In genomic region chr8:11356776-11357175, GRCm38 (mm10) we compare ENCODE assay signal across 19 mouse cellular contexts. TPM values are rescaled to one million over a fixed set of nuclear protein-coding genes. Genes with fewer than 3 reads are reported as not detected.
A peak's percentile ranks its signal among the peaks of the same experiment; 100 is the strongest.
DNase-seq lines count a peak whose midpoint lies in the region; ATAC-seq and TF ChIP-seq lines count a peak whose summit lies in the region.
"Had no signal": no experiment of that assay in that cellular context is flagged by ENCODE, and none has a peak within 500 bp of the region (broad histone marks: within the 10 kb centered on the region; RNA-seq: fewer than 3 reads in every experiment).

No protein-coding gene starts in this region.

- H3K4me2 ChIP-seq in heart, embryonic 13.5 days: no peak overlapping the region
- H3K4me2 ChIP-seq in lung, embryonic 16.5 days (ENCODE audit: low read depth, low read length): no peak overlapping the region
- H3K4me2 ChIP-seq in intestine, embryonic 15.5 days (replicated peaks): no peak overlapping the region
- H3K4me2 ChIP-seq in stomach, postnatal 0 days (replicated peaks; ENCODE audit: low read depth): no peak overlapping the region
- H3K4me2 ChIP-seq: liver, embryonic 12.5 days; midbrain, embryonic 13.5 days had no signal

- H3K4me3 ChIP-seq in heart, embryonic 13.5 days: no peak overlapping the region
- no peak overlapping the region for H3K4me3 ChIP-seq in lung, embryonic 16.5 days (ENCODE audit: low read length)
- H3K4me3 ChIP-seq in intestine, embryonic 15.5 days (replicated peaks): no peak overlapping the region
- H3K4me3 ChIP-seq in stomach, postnatal 0 days (ENCODE audit: low read depth, low read length): no peak overlapping the region
- H3K4me3 ChIP-seq: liver, embryonic 12.5 days; midbrain, embryonic 13.5 days had no signal

- peak overlapping the region; percentile 82 for H3K27ac ChIP-seq in heart, embryonic 13.5 days (replicated peaks)
- peak overlapping the region; percentile 49 for H3K27ac ChIP-seq in lung, embryonic 16.5 days (ENCODE audit: low read length)
- peak overlapping the region; percentile 76 for H3K27ac ChIP-seq in intestine, embryonic 15.5 days
- H3K27ac ChIP-seq in stomach, postnatal 0 days (replicated peaks): peak overlapping the region; percentile 85; the same call in 1 of the 2 replicates
- H3K27ac ChIP-seq: liver, embryonic 12.5 days; midbrain, embryonic 13.5 days had no signal

- TF ChIP-seq CTCF in stomach, postnatal 0 days (IDR thresholded peaks at IDR 0.05; ENCODE audit: low read depth): no peak

- no peak for ATAC-seq in heart, embryonic 13.5 days (ENCODE audit: extremely low read depth, insufficient number of reproducible peaks, low FRiP score, low TSS enrichment)
- ATAC-seq in lung, embryonic 16.5 days (ENCODE audit: low read depth): no peak
- ATAC-seq in intestine, embryonic 15.5 days: no peak
- no peak for ATAC-seq in stomach, postnatal 0 days (ENCODE audit: low FRiP score, low TSS enrichment)
- ATAC-seq in activated CD4-positive, CD25-positive, alpha-beta regulatory T cell, adult 4 months: no peak
- ATAC-seq: forebrain, embryonic 14.5 days; inflammation-experienced regulatory T-cells, adult 6 months; midbrain, embryonic 13.5 days had no signal

- peak overlapping the region; percentile 58 for H3K9ac ChIP-seq in heart, embryonic 13.5 days
- H3K9ac ChIP-seq in lung, embryonic 16.5 days (ENCODE audit: low read length): no peak overlapping the region
- no peak overlapping the region for H3K9ac ChIP-seq in intestine, embryonic 15.5 days
- no peak overlapping the region for H3K9ac ChIP-seq in stomach, postnatal 0 days (ENCODE audit: low read length)
- H3K9ac ChIP-seq: liver, embryonic 12.5 days; midbrain, embryonic 13.5 days had no signal

- H3K36me3 ChIP-seq in heart, embryonic 13.5 days: peaks cover 23% of the 10 kb centered on the region
- H3K36me3 ChIP-seq in lung, embryonic 16.5 days (ENCODE audit: control insufficient read depth, insufficient read depth, low read length): peaks cover 5% of the 10 kb centered on the region
- H3K36me3 ChIP-seq in intestine, embryonic 15.5 days: no peaks in the 10 kb centered on the region
- H3K36me3 ChIP-seq in stomach, postnatal 0 days (ENCODE audit: control insufficient read depth, insufficient read depth, low read length): no peaks in the 10 kb centered on the region
- H3K36me3 ChIP-seq: G1E; liver, embryonic 12.5 days; midbrain, embryonic 13.5 days had no signal

- no peak for TF ChIP-seq EP300 in stomach, postnatal 0 days (optimal IDR thresholded peaks at IDR 0.05)

- no peak for DNase-seq in heart, postnatal 14 days
- DNase-seq in lung, postnatal 14 days: no peak
- no peak for DNase-seq in stomach, postnatal 0 days (ENCODE audit: low spot score)
- DNase-seq in cerebellum, adult 9-10 months: no peak
- DNase-seq: adrenal gland, postnatal 14 days; cerebellum, adult 8-10 months; embryo, embryonic 11 days; kidney, postnatal 36 days; lung, postnatal 36 days; right cerebral cortex, adult 18-20 months had no signal

- H3K27me3 ChIP-seq in heart, embryonic 13.5 days (replicated peaks): no peaks in the 10 kb centered on the region
- H3K27me3 ChIP-seq in lung, embryonic 16.5 days (ENCODE audit: control insufficient read depth, insufficient read depth, low read depth, low read length): no peaks in the 10 kb centered on the region
- H3K27me3 ChIP-seq in intestine, embryonic 15.5 days (replicated peaks): no peaks in the 10 kb centered on the region
- no peaks in the 10 kb centered on the region for H3K27me3 ChIP-seq in stomach, postnatal 0 days (ENCODE audit: control insufficient read depth, insufficient read depth, low read length)
- H3K27me3 ChIP-seq: midbrain, embryonic 13.5 days had no signal

- intact Hi-C loops in heart, postnatal 14 days (cut with DNase I): no loop called here

- H3K9me3 ChIP-seq in heart, embryonic 13.5 days: no peaks in the 10 kb centered on the region
- H3K9me3 ChIP-seq in lung, embryonic 16.5 days (ENCODE audit: control insufficient read depth, low read length): no peaks in the 10 kb centered on the region
- no peaks in the 10 kb centered on the region for H3K9me3 ChIP-seq in intestine, embryonic 15.5 days
- H3K9me3 ChIP-seq in stomach, postnatal 0 days (ENCODE audit: control insufficient read depth, low read length): no peaks in the 10 kb centered on the region
- H3K9me3 ChIP-seq: G1E; liver, embryonic 12.5 days; midbrain, embryonic 13.5 days had no signal

- peaks cover 51% of the 10 kb centered on the region for H3K4me1 ChIP-seq in heart, embryonic 13.5 days
- peaks cover 38% of the 10 kb centered on the region for H3K4me1 ChIP-seq in lung, embryonic 16.5 days (replicated peaks; ENCODE audit: control insufficient read depth, insufficient read depth, low read length)
- peaks cover 17% of the 10 kb centered on the region for H3K4me1 ChIP-seq in intestine, embryonic 15.5 days (replicated peaks)
- H3K4me1 ChIP-seq in stomach, postnatal 0 days (replicated peaks; ENCODE audit: control insufficient read depth, insufficient read depth): peaks cover 3% of the 10 kb centered on the region; the same call in 1 of the 2 replicates

- 35% methylated on average over 8 of the region's 8 CpGs for WGBS in heart, embryonic 13.5 days
- 57% methylated on average over 8 of the region's 8 CpGs for WGBS in lung, embryonic 16.5 days
- WGBS in intestine, embryonic 15.5 days: 65% methylated on average over 8 of the region's 8 CpGs
- 54% methylated on average over 8 of the region's 8 CpGs for WGBS in stomach, postnatal 0 days

RNA-seq across cellular contexts. Expression of gene Col4a1, which starts 44.1 kb away (rescaled TPM):
- polyA plus RNA-seq in heart, embryonic 13.5 days (2015; fragmentation: Nextera tagmentation; extraction: Ambion mirVana): 164 TPM in 2 replicates
- total RNA-seq in heart, postnatal 14 days (2021): 1,000 to 10,000 TPM; 1,046 to 1,073 TPM
- polyA plus RNA-seq in lung, embryonic 16.5 days (2015; fragmentation: Nextera tagmentation; extraction: Ambion mirVana): 368 and 370 TPM in 2 replicates
- polyA plus RNA-seq in intestine, embryonic 15.5 days (2015; fragmentation: Nextera tagmentation; extraction: Ambion mirVana): 161 and 170 TPM in 2 replicates
- polyA plus RNA-seq in stomach, postnatal 0 days (2015; fragmentation: Nextera tagmentation; extraction: Ambion mirVana): 96.3 and 99.0 TPM in 2 replicates
- not detected for polyA plus RNA-seq in activated CD4-positive, CD25-positive, alpha-beta regulatory T cell, adult 4 months (2017; shearing (Covaris generic))
- polyA plus RNA-seq: G1E had no signal

RNA-seq across cellular contexts. Expression of gene Col4a2, which starts 44.2 kb away (rescaled TPM):
- polyA plus RNA-seq in heart, embryonic 13.5 days (2015; fragmentation: Nextera tagmentation; extraction: Ambion mirVana): 66.9 and 71.5 TPM in 2 replicates
- total RNA-seq in heart, postnatal 14 days (2021): 100 to 1,000 TPM; 570 to 571 TPM
- polyA plus RNA-seq in lung, embryonic 16.5 days (2015; fragmentation: Nextera tagmentation; extraction: Ambion mirVana): 113 and 117 TPM in 2 replicates
- 60.2 and 61.4 TPM in 2 replicates for polyA plus RNA-seq in intestine, embryonic 15.5 days (2015; fragmentation: Nextera tagmentation; extraction: Ambion mirVana)
- 43.4 and 47.2 TPM in 2 replicates for polyA plus RNA-seq in stomach, postnatal 0 days (2015; fragmentation: Nextera tagmentation; extraction: Ambion mirVana)
- not detected for polyA plus RNA-seq in activated CD4-positive, CD25-positive, alpha-beta regulatory T cell, adult 4 months (2017; shearing (Covaris generic))
- polyA plus RNA-seq: G1E; inflammation-experienced regulatory T-cells, adult 6 months had no signal

Comparison
In these comparisons a context has a peak if more than half of its experiments do, and no peak if none do; other contexts are left out.
1. RNA of gene Col4a1, which starts 44.1 kb away (polyA plus RNA-seq): 368 to 370 TPM in lung, embryonic 16.5 days, 164 TPM in heart, embryonic 13.5 days, 161 to 170 TPM in intestine, embryonic 15.5 days and 96.3 to 99.0 TPM in stomach, postnatal 0 days; not detected in activated CD4-positive, CD25-positive, alpha-beta regulatory T cell, adult 4 months; every median in the first group is over 10 times any median in the second.
2. RNA of gene Col4a2, which starts 44.2 kb away (polyA plus RNA-seq): 113 to 117 TPM in lung, embryonic 16.5 days, 66.9 to 71.5 TPM in heart, embryonic 13.5 days, 60.2 to 61.4 TPM in intestine, embryonic 15.5 days and 43.4 to 47.2 TPM in stomach, postnatal 0 days; not detected in activated CD4-positive, CD25-positive, alpha-beta regulatory T cell, adult 4 months; every median in the first group is over 10 times any median in the second.
3. Peak in every context shown above with its lines, with median percentiles within 50 percentile points of each other: H3K27ac ChIP-seq.